Mouse (Mus musculus): ENCODE measurements at regions not wholly inside any gene's neighbourhood (a gene's known extent, or its start where the extent isn't known, plus 50 kb on each side); places are given as distances from the start of the nearest gene placed in this dataset.

DNA sequence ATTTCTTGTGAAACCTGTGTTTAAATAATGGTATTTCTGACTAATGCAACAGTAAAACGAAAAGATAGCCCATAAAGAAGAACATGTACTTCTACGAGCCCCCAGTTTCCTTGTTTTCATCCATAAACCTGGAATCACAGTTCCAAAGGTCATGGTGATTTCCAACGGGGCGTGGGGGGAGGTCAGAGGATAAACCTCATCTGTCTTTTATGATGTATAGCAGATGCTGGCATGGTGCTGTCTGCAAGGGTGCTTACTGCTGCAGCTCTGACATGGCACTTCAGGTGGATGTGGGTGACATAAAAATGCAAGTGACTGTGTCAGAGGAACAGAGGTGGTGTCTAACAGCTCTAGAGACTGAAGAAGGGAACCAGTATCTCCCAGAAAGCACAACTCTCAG, 260.5 kb downstream of the Nuf2 start:
- Histone ChIP-seq H3K27ac (ENCODE audit: low read depth, low read length) (no peak overlapping the region), H3K36me3 (ENCODE audit: control insufficient read depth, insufficient read depth, low read length) (no peaks in the 10 kb centered on the region), H3K27me3 (ENCODE audit: control insufficient read depth, insufficient read depth, low read length) (no peaks in the 10 kb centered on the region), H3K9ac (ENCODE audit: low read depth, low read length) (no peak overlapping the region), H3K9me3 (replicated peaks; ENCODE audit: control insufficient read depth, low read length) (no peaks in the 10 kb centered on the region), H3K4me1 (ENCODE audit: control insufficient read depth, insufficient read depth, low read length) (no peaks in the 10 kb centered on the region), H3K4me3 (ENCODE audit: low read depth, low read length) (no peak overlapping the region), H3K4me2 (no peak overlapping the region)
- ATAC-seq (replicated peaks; ENCODE audit: insufficient number of reproducible peaks, low FRiP score, low TSS enrichment) = no peak
- WGBS (ENCODE audit: insufficient replicate concordance) = 68% methylated on average over 4 of the region's 4 CpGs

DNA sequence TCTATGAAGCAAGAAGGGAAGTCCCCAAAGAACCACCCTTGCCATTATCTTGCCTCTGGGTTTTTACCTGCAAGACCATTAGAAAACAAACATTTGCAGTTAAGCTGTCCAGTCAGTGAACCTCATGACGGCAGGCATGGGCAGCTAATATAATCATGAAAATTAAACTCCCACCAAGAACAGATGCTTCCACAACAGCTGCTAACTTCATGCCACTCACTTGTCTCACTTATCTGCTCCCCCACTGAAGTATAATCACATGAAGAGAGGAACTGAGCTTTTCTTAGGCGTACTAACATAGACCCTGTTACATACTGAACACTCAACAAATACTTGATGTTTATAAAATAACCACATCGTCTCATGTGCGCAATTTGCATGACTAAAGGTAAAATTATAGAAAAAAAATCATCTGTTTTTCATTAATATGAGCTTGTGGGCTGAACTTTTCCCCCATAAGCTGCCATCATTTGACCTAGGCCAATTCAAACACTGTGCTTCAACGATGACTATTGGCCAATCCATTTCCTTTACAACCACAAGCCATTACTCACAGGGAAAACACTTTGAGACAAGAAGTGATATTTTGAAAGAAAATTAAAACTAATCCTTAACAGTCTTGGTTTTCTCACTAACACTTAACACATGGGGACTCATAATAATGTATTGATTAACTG, 267.1 kb downstream of the Nuf2 start:
- no peaks in the 10 kb centered on the region for H3K27me3 ChIP-seq (ENCODE audit: control insufficient read depth, insufficient read depth, low read length)
- H3K27ac ChIP-seq (ENCODE audit: low read depth, low read length) = no peak overlapping the region
- H3K4me2 ChIP-seq = no peak overlapping the region
- H3K36me3 ChIP-seq (ENCODE audit: control insufficient read depth, insufficient read depth, low read length) = no peaks in the 10 kb centered on the region
- ATAC-seq (replicated peaks; ENCODE audit: insufficient number of reproducible peaks, low FRiP score, low TSS enrichment) = no peak
- no peak overlapping the region for H3K9ac ChIP-seq (ENCODE audit: low read depth, low read length)
- WGBS (ENCODE audit: insufficient replicate concordance) = 75% methylated on average over 5 of the region's 5 CpGs
- H3K9me3 ChIP-seq (replicated peaks; ENCODE audit: control insufficient read depth, low read length) = no peaks in the 10 kb centered on the region
- no peaks in the 10 kb centered on the region for H3K4me1 ChIP-seq (ENCODE audit: control insufficient read depth, insufficient read depth, low read length)
- no peak overlapping the region for H3K4me3 ChIP-seq (ENCODE audit: low read depth, low read length)

DNA sequence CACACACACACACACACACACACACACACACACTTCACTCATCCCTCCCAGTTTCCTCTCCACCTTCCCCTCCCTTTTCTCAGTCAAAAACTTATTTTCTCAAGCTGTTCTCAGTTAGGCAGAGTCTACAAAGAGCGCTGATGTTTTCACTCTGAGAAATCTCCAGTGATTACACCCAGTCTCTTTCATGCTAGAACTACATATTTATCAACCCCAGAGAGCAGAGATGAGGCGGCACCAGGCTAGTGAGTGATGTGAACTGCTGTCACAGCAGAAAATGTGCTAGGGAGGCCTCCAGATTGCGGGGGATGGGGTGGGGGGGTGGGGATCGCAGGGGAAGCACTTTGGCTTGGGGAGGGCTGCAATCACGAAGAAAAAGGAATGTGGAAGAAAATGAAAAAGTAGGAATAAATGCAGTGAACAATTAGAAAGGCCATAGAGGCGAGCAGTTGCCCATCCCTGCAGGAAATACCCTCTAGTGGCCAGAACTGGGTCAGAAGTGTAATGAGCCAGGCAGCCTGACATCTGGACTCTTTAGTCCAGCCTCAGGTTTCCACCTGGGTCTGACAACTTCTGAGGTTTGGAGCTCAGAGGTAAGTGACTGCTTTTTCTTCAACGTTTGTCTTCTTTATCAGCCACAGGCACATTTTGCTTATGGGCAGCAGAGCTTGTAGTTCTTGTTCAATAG, 276.9 kb downstream of the Nuf2 start:
- Histone ChIP-seq H3K9ac (ENCODE audit: low read depth, low read length) (no peak overlapping the region), H3K9me3 (replicated peaks; ENCODE audit: control insufficient read depth, low read length) (no peaks in the 10 kb centered on the region), H3K27ac (ENCODE audit: low read depth, low read length) (no peak overlapping the region), H3K4me3 (ENCODE audit: low read depth, low read length) (no peak overlapping the region), H3K4me2 (no peak overlapping the region), H3K36me3 (ENCODE audit: control insufficient read depth, insufficient read depth, low read length) (no peaks in the 10 kb centered on the region), H3K27me3 (ENCODE audit: control insufficient read depth, insufficient read depth, low read length) (no peaks in the 10 kb centered on the region), H3K4me1 (ENCODE audit: control insufficient read depth, insufficient read depth, low read length) (0 out of 2 replicates have a peak, but pooled peaks cover 2% of the 10 kb centered on the region)
- WGBS (ENCODE audit: insufficient replicate concordance) = 37% methylated on average over 7 of the region's 7 CpGs
- ATAC-seq (replicated peaks; ENCODE audit: insufficient number of reproducible peaks, low FRiP score, low TSS enrichment) = no peak

DNA sequence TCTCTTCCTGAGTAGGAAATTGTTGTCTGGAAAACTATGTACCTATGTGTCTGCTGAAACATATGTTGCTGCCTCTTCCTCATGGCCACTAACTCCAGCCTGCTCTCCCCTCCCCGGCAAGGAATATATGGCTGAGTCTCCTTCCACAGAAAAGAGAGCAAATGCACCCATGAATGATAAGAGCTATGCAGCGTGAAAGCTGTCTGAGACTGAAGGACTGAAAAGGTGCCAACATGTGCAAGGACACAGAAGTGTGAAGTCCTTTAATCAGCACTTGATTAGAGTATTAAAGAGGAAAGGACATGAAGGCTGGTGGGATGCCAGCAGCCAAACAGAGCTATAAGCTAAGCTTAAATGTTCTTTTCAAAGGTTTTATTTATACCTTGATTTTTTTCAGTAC, 279.1 kb downstream of the Nuf2 start:
- H3K4me3 ChIP-seq (ENCODE audit: low read depth, low read length) = no peak overlapping the region
- no peak for ATAC-seq (replicated peaks; ENCODE audit: insufficient number of reproducible peaks, low FRiP score, low TSS enrichment)
- no peak overlapping the region for H3K9ac ChIP-seq (ENCODE audit: low read depth, low read length)
- H3K27ac ChIP-seq (ENCODE audit: low read depth, low read length) = no peak overlapping the region
- no peak overlapping the region for H3K4me2 ChIP-seq
- WGBS (ENCODE audit: insufficient replicate concordance) = 17% methylated on average over 2 of the region's 2 CpGs
- H3K4me1 ChIP-seq (ENCODE audit: control insufficient read depth, insufficient read depth, low read length) = 0 out of 2 replicates have a peak, but pooled peaks cover 3% of the 10 kb centered on the region
- H3K27me3 ChIP-seq (ENCODE audit: control insufficient read depth, insufficient read depth, low read length) = no peaks in the 10 kb centered on the region
- no peaks in the 10 kb centered on the region for H3K36me3 ChIP-seq (ENCODE audit: control insufficient read depth, insufficient read depth, low read length)
- H3K9me3 ChIP-seq (replicated peaks; ENCODE audit: control insufficient read depth, low read length) = no peaks in the 10 kb centered on the region

GRCm38 (mm10) chr1:169249021-169249420, 282.2 kb downstream of the Nuf2 start:
- H3K4me2 ChIP-seq = 0 out of 2 replicates have a peak overlapping the region, but pooled peaks have one; percentile 11
- no peaks in the 10 kb centered on the region for H3K36me3 ChIP-seq (ENCODE audit: control insufficient read depth, insufficient read depth, low read length)
- H3K27ac ChIP-seq (ENCODE audit: low read depth, low read length) = no peak overlapping the region
- no peak overlapping the region for H3K9ac ChIP-seq (ENCODE audit: low read depth, low read length)
- H3K4me1 ChIP-seq (ENCODE audit: control insufficient read depth, insufficient read depth, low read length) = 0 out of 2 replicates have a peak, but pooled peaks cover 3% of the 10 kb centered on the region
- H3K27me3 ChIP-seq (ENCODE audit: control insufficient read depth, insufficient read depth, low read length) = no peaks in the 10 kb centered on the region
- ATAC-seq (replicated peaks; ENCODE audit: insufficient number of reproducible peaks, low FRiP score, low TSS enrichment) = no peak
- 39% methylated on average over 7 of the region's 7 CpGs for WGBS (ENCODE audit: insufficient replicate concordance)
- no peaks in the 10 kb centered on the region for H3K9me3 ChIP-seq (replicated peaks; ENCODE audit: control insufficient read depth, low read length)
- no peak overlapping the region for H3K4me3 ChIP-seq (ENCODE audit: low read depth, low read length)

DNA sequence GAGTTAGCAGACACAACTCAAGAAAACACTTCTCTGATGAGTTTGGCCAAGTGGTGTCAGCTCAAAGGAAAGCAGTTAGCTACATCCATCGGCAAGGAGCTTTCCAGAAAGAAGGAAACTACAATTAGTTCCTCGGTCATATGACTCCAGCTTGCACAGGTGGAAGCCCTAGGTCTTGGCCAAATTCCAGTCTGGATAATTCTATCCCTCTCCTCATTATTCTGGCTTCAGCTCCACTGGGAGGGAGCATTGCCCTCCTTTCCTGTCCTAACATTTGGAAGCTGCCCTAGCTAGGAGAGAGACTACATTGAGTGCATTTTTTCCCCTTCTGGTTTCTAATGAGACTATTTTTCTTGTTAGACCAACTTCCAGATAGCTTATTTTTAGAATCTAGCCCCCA, 290.9 kb downstream of the Nuf2 start:
- Histone ChIP-seq H3K36me3 (ENCODE audit: control insufficient read depth, insufficient read depth, low read length) (no peaks in the 10 kb centered on the region), H3K4me1 (ENCODE audit: control insufficient read depth, insufficient read depth, low read length) (peaks cover 11% of the 10 kb centered on the region), H3K4me3 (ENCODE audit: low read depth, low read length) (no peak overlapping the region), H3K27ac (ENCODE audit: low read depth, low read length) (no peak overlapping the region), H3K27me3 (ENCODE audit: control insufficient read depth, insufficient read depth, low read length) (no peaks in the 10 kb centered on the region), H3K9me3 (replicated peaks; ENCODE audit: control insufficient read depth, low read length) (no peaks in the 10 kb centered on the region), H3K9ac (ENCODE audit: low read depth, low read length) (no peak overlapping the region), H3K4me2 (no peak overlapping the region)
- WGBS (ENCODE audit: insufficient replicate concordance) = 78% methylated on average over 2 of the region's 2 CpGs
- ATAC-seq (replicated peaks; ENCODE audit: insufficient number of reproducible peaks, low FRiP score, low TSS enrichment) = no peak

DNA sequence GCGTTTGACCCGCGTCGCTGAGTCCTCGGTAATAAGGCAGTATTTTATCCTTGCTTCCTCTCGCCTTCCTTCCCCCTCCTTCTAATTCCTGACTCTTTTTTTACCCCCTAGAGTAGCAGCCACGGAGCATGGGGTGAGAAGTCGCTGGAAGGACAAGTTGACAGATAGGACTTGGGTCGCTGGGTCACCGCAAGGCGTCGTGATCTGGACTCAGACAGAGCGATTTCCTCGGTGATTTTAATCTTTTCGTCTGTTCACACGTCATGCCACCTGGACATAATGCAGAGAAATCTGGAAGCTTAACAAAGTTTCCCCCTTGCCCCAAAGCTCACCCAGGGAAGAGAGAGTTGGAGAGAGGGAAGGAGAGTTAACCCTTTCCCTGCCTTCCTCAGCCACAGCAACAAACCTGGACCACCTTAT, 292.6 kb downstream of the Nuf2 start:
- no peak for ATAC-seq (replicated peaks; ENCODE audit: insufficient number of reproducible peaks, low FRiP score, low TSS enrichment)
- 7% methylated on average over 16 of the region's 16 CpGs for WGBS (ENCODE audit: insufficient replicate concordance)
- no peaks in the 10 kb centered on the region for H3K9me3 ChIP-seq (replicated peaks; ENCODE audit: control insufficient read depth, low read length)
- H3K27ac ChIP-seq (ENCODE audit: low read depth, low read length) = no peak overlapping the region
- H3K36me3 ChIP-seq (ENCODE audit: control insufficient read depth, insufficient read depth, low read length) = no peaks in the 10 kb centered on the region
- H3K9ac ChIP-seq (ENCODE audit: low read depth, low read length) = 0 out of 2 replicates have a peak overlapping the region, but pooled peaks have one; percentile 24
- no peaks in the 10 kb centered on the region for H3K27me3 ChIP-seq (ENCODE audit: control insufficient read depth, insufficient read depth, low read length)
- 0 out of 2 replicates have a peak overlapping the region, but pooled peaks have one; percentile 21 for H3K4me3 ChIP-seq (ENCODE audit: low read depth, low read length)
- peak overlapping the region; percentile 58 for H3K4me2 ChIP-seq
- H3K4me1 ChIP-seq (ENCODE audit: control insufficient read depth, insufficient read depth, low read length) = peaks cover 15% of the 10 kb centered on the region

DNA sequence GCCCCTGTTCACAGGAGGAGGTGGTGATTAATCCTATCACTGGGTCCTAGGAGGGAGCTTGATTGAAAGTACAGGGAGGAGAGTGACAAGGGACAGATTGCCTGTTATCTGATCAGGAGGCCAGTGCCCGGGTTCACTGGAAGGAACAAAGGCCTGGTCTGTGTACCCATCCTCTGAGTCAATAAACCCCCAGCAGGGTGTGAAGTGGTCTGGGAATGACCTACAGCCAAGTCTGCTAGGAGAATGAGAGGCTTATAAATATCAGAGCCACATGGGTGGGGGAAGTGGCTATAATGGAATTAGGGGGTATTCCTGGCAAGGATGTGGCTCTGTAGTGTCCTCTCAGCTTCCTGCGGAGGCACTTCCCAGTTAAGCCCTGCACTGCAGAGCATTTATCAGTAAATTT, 296.0 kb downstream of the Nuf2 start:
- ATAC-seq (replicated peaks; ENCODE audit: insufficient number of reproducible peaks, low FRiP score, low TSS enrichment) = peak; percentile 59; the same call in 1 of the 2 replicates
- Histone ChIP-seq H3K4me1 (ENCODE audit: control insufficient read depth, insufficient read depth, low read length) (peaks cover 15% of the 10 kb centered on the region), H3K27me3 (ENCODE audit: control insufficient read depth, insufficient read depth, low read length) (no peaks in the 10 kb centered on the region), H3K9me3 (replicated peaks; ENCODE audit: control insufficient read depth, low read length) (no peaks in the 10 kb centered on the region), H3K36me3 (ENCODE audit: control insufficient read depth, insufficient read depth, low read length) (no peaks in the 10 kb centered on the region), H3K27ac (ENCODE audit: low read depth, low read length) (peak overlapping the region; percentile 15; the same call in 1 of the 2 replicates), H3K4me3 (ENCODE audit: low read depth, low read length) (no peak overlapping the region), H3K9ac (ENCODE audit: low read depth, low read length) (no peak overlapping the region), H3K4me2 (no peak overlapping the region)
- 7% methylated on average over 2 of the region's 2 CpGs for WGBS (ENCODE audit: insufficient replicate concordance)
